Mouse (Mus musculus) CH12F3 (cell line): ENCODE data around the gene Ankle1.

Source experiments
- in situ Hi-C: fragments of 300-500 bp; cut with MboI; formaldehyde crosslinking; loops from 2 replicates; pipeline ENCODE4 v1.14.3; 2020; ENCODE audit warnings: low sequenced_read_pairs

Gene Ankle1

GRCm38 (mm10) chr8:71381971-71382961, 23.5 kb upstream of the Ankle1 start:
- in situ Hi-C loops, result no loop called here

- in situ Hi-C loops, result no loop called here
Measured at GRCm38 (mm10) chr8:71383396-71383795, 22.4 kb upstream of the Ankle1 start.

GRCm38 (mm10) chr8:71383860-71384259, 21.9 kb upstream of the Ankle1 start:
- in situ Hi-C loops, result no loop called here

- in situ Hi-C loops, result no loop called here
Measured at GRCm38 (mm10) chr8:71385212-71385835, 20.5 kb upstream of the Ankle1 start.

- in situ Hi-C loops, result no loop called here
Measured at GRCm38 (mm10) chr8:71388267-71388666, 17.5 kb upstream of the Ankle1 start.

- in situ Hi-C loops, result no loop called here
Measured at GRCm38 (mm10) chr8:71391696-71392095, 14.1 kb upstream of the Ankle1 start.

GRCm38 (mm10) chr8:71392391-71392790, 13.4 kb upstream of the Ankle1 start:
- in situ Hi-C loops, result no loop called here

- in situ Hi-C loops, result no loop called here
Measured at GRCm38 (mm10) chr8:71392871-71393270, 12.9 kb upstream of the Ankle1 start.

- in situ Hi-C loops, result no loop called here
Measured at GRCm38 (mm10) chr8:71394481-71394880, 11.3 kb upstream of the Ankle1 start.

- in situ Hi-C loops, result no loop called here
Measured at GRCm38 (mm10) chr8:71395071-71395470, 10.7 kb upstream of the Ankle1 start.

GRCm38 (mm10) chr8:71395629-71396028, 10.2 kb upstream of the Ankle1 start, which contains the start of gene Ushbp1:
Ushbp1 (minus strand) TSS chr8:71395802.
- in situ Hi-C loops, result no loop called here

- in situ Hi-C loops, result no loop called here
Measured at GRCm38 (mm10) chr8:71396639-71397305, 9.0 kb upstream of the Ankle1 start, which contains the start of gene Babam1. Babam1 (plus strand) TSS chr8:71396861.

GRCm38 (mm10) chr8:71397701-71398100, 8.1 kb upstream of the Ankle1 start:
- in situ Hi-C loops, result no loop called here

- in situ Hi-C loops, result no loop called here
Measured at GRCm38 (mm10) chr8:71400826-71401225, 5.0 kb upstream of the Ankle1 start.

- in situ Hi-C loops, result no loop called here
Measured at GRCm38 (mm10) chr8:71401454-71401853, 4.4 kb upstream of the Ankle1 start.

- in situ Hi-C loops, result no loop called here
Measured at GRCm38 (mm10) chr8:71402446-71402964, 3.3 kb upstream of the Ankle1 start.

GRCm38 (mm10) chr8:71403107-71403885, 2.5 kb upstream of the Ankle1 start:
- in situ Hi-C loops, result no loop called here

- in situ Hi-C loops, result no loop called here
Measured at GRCm38 (mm10) chr8:71404011-71404410, 1.8 kb upstream of the Ankle1 start.

- in situ Hi-C loops, result no loop called here
Measured at GRCm38 (mm10) chr8:71404951-71405351, 859 bp upstream of the Ankle1 start.
